In the genomic region with DNA sequence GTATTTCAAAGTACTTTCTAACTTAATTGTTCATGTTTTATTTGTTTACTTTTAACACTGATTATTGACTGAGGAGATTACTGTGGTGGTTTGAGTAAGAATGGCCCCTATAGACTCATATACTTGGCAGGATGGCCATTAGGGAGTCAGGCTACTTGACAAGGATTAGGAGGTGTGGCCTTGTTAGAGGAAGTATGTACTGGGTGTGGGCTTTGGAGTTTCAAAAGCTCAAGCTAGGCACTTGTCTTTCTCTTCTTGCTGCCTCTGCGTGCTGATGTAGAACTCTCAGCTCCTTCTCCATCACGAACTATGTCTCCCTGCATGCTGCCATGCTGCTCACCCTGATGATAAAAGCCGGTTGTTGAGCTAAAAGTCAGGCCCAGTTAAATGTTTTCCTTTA, we compare ENCODE assay signal across 26 mouse cellular contexts.
"Had no signal": no experiment of that assay in that cellular context is flagged by ENCODE, and none has a peak within 500 bp of the region (broad histone marks: within the 10 kb centered on the region; RNA-seq: fewer than 3 reads in every experiment).

No protein-coding gene starts in this region.

- H3K4me2 ChIP-seq: heart, embryonic 12.5 days; hindbrain, embryonic 12.5 days; hindbrain, embryonic 14.5 days; intestine, embryonic 15.5 days; limb, embryonic 12.5 days; liver, embryonic 11.5 days had no signal

- H3K36me3 ChIP-seq: heart, embryonic 12.5 days; hindbrain, embryonic 10.5 days; hindbrain, embryonic 12.5 days; intestine, embryonic 15.5 days; limb, embryonic 12.5 days had no signal

- H3K27ac ChIP-seq: gastrocnemius, adult 2 months; heart, embryonic 10.5 days; hindbrain, embryonic 10.5 days; hindbrain, embryonic 12.5 days; hindbrain, embryonic 14.5 days; intestine, embryonic 15.5 days; layer of hippocampus, adult 2 months; left cerebral cortex, adult 2 months; limb, embryonic 10.5 days; limb, embryonic 12.5 days had no signal

- H3K9ac ChIP-seq: heart, embryonic 12.5 days; hindbrain, embryonic 12.5 days; hindbrain, embryonic 14.5 days; intestine, embryonic 15.5 days; limb, embryonic 12.5 days had no signal

- H3K27me3 ChIP-seq: heart, embryonic 12.5 days; hindbrain, embryonic 12.5 days; intestine, embryonic 15.5 days; limb, embryonic 12.5 days had no signal

- H3K4me1 ChIP-seq: heart, embryonic 10.5 days; heart, embryonic 12.5 days; hindbrain, embryonic 12.5 days; intestine, embryonic 15.5 days; limb, embryonic 10.5 days; limb, embryonic 12.5 days had no signal

- H3K4me3 ChIP-seq: gastrocnemius, adult 2 months; heart, embryonic 10.5 days; heart, embryonic 12.5 days; hindbrain, embryonic 10.5 days; hindbrain, embryonic 12.5 days; intestine, embryonic 15.5 days; layer of hippocampus, adult 2 months; left cerebral cortex, adult 2 months; limb, embryonic 10.5 days; limb, embryonic 12.5 days had no signal

- DNase-seq: gastrocnemius, adult 2 months; gastrocnemius, postnatal 10 days; gastrocnemius, postnatal 25 days; heart, adult 18-20 months; heart, postnatal 10 days; heart, postnatal 36 days; kidney, adult 18-20 months; kidney, adult 8-10 months; kidney, postnatal 10 days; kidney, postnatal 25 days; kidney, postnatal 4 days; liver had no signal

- ATAC-seq: hindbrain, embryonic 16.5 days; inflammation-experienced regulatory T-cells, adult 6 months; intestine, embryonic 15.5 days; intestine, postnatal 0 days had no signal

- H3K9me3 ChIP-seq: intestine, embryonic 15.5 days had no signal
